Mouse (Mus musculus): Measurements from ENCODE around the gene Ccni. TPM values are rescaled to one million over a fixed set of nuclear protein-coding genes. Genes with fewer than 3 reads are reported as not detected.

Ccni gene
- total RNA-seq, 2 experiments from 2014 or later = 261 to 273 TPM

- no peak for DNase-seq
Observed at GRCm38 (mm10) chr5:93135368-93136107, 70.8 kb downstream of the Ccni start.

- DNase-seq = no peak
Observed at GRCm38 (mm10) chr5:93133445-93134244, 72.7 kb downstream of the Ccni start.

Other genes starting within 250 kb of the Ccni start
- 1 to 10 TPM; 1.7 to 2.0 TPM for gene Sowahb, start 161.5 kb downstream of the Ccni start, total RNA-seq (2021)
- gene Sept11, start 113.1 kb downstream of the Ccni start, total RNA-seq (2021) = 100 to 1,000 TPM; 102 to 114 TPM
- 1 to 10 TPM; 1.9 to 2.4 TPM for gene 2010109A12Rik, start within 50 bp of the Ccni start, total RNA-seq (2021)
- 10 to 100 TPM; 49.1 to 54.8 TPM for gene Ccng2, start 60.8 kb upstream of the Ccni start, total RNA-seq (2021)

Data from layer of hippocampus, postnatal 36 days (tissue).